Mouse (Mus musculus) spleen, postnatal 0 days (tissue): ENCODE data around the gene 5031410I06Rik. TPM values are rescaled to one million over a fixed set of nuclear protein-coding genes. Genes with fewer than 3 reads are reported as not detected.

ENCODE experiments used
- polyA plus RNA-seq: library from polyadenylated mRNA; unstranded; fragments of >200 nt; fragmentation: Nextera tagmentation; extraction: Ambion mirVana; gene quantifications from 2 replicates; pipeline ENCODE4 v1.2.1, GENCODE M21; 2015

Gene 5031410I06Rik
- polyA plus RNA-seq = not detected in 2 replicates

DNA sequence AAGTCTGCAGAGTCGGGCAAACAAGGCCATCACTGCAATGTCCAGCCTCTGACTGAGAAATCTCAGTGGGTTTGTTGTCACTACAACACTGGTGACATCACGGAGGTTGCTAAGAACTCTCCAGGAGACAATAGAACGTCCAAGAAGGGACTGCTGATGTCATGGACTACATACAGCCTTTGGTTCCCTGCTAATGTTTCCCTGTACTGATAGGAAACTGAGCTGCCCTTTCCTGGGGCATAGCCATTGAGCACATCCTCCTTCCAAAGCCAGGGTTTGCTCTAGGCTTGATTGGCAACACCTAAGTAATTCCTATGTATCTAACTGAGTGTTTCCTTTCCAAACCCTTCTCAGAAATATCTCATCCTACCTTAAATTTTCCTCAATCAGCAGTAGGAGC, at the start of gene 5031410I06Rik:
Gene 5031410I06Rik, minus strand, starts transcription at position 101 of the 400 bp plus-strand sequence.

DNA sequence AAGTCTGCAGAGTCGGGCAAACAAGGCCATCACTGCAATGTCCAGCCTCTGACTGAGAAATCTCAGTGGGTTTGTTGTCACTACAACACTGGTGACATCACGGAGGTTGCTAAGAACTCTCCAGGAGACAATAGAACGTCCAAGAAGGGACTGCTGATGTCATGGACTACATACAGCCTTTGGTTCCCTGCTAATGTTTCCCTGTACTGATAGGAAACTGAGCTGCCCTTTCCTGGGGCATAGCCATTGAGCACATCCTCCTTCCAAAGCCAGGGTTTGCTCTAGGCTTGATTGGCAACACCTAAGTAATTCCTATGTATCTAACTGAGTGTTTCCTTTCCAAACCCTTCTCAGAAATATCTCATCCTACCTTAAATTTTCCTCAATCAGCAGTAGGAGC, 16.2 kb upstream of the 5031410I06Rik start, which contains the start of gene Gm10220:
Gene Gm10220, minus strand, starts transcription at position 101 of the 400 bp plus-strand sequence.

GRCm38 (mm10) chr5:26089191-26089590, 16.0 kb downstream of the 5031410I06Rik start, which contains the start of gene Gm10471:
Gene Gm10471, minus strand, starts transcription at chr5:26089291.

DNA sequence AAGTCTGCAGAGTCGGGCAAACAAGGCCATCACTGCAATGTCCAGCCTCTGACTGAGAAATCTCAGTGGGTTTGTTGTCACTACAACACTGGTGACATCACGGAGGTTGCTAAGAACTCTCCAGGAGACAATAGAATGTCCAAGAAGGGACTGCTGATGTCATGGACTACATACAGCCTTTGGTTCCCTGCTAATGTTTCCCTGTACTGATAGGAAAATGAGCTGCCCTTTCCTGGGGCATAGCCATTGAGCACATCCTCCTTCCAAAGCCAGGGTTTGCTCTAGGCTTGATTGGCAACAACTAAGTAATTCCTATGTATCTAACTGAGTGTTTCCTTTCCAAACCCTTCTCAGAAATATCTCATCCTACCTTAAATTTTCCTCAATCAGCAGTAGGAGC, 46.7 kb downstream of the 5031410I06Rik start, which contains the start of gene Gm7347:
Gene Gm7347, minus strand, starts transcription at position 101 of the 400 bp plus-strand sequence.

Other genes starting within 250 kb of the 5031410I06Rik start
- 0.04 TPM in 1 of 2 replicates, not detected in the other for gene Gm21663, start 163.0 kb downstream of the 5031410I06Rik start, polyA plus RNA-seq
- not detected in 2 replicates for gene Gm21671, start 150.9 kb downstream of the 5031410I06Rik start, polyA plus RNA-seq
- gene Gm21680, start 132.7 kb downstream of the 5031410I06Rik start, polyA plus RNA-seq = not detected in 2 replicates
- gene Gm21698, start 116.7 kb downstream of the 5031410I06Rik start, polyA plus RNA-seq = not detected in 2 replicates
- gene Gm1979, start 100.6 kb downstream of the 5031410I06Rik start, polyA plus RNA-seq = not detected in 2 replicates
- not detected in 2 replicates for gene Gm5862, start 82.4 kb downstream of the 5031410I06Rik start, polyA plus RNA-seq
- gene Speer4a, start 65.8 kb downstream of the 5031410I06Rik start, polyA plus RNA-seq = not detected in 2 replicates
- gene Gm7347, start 46.8 kb downstream of the 5031410I06Rik start, polyA plus RNA-seq = not detected in 2 replicates
- gene Gm10471, start 16.1 kb downstream of the 5031410I06Rik start, polyA plus RNA-seq = not detected in 2 replicates
- gene Gm10220, start 16.1 kb upstream of the 5031410I06Rik start, polyA plus RNA-seq = not detected in 2 replicates
- gene Gm7361, start 152.3 kb upstream of the 5031410I06Rik start, polyA plus RNA-seq = 0.04 TPM in 1 of 2 replicates, not detected in the other